Mouse (Mus musculus) CD8-positive naive resting alpha-beta T cell, adult 2 months (primary cell): ENCODE data around the gene Hist1h4j.

Source experiments
- DNase-seq, 2 experiments: peaks; one replicate each; pipeline ENCODE4 v3.0.0; 2022; ENCODE audit warnings: low read depth in 2 of 2, low spot score in 2 of 2

Hist1h4j gene

GRCm38 (mm10) chr13:21779767-21780731, 45.2 kb downstream of the Hist1h4j start, which contains the start of gene Hist1h1b:
Gene Hist1h1b (minus strand): TSS chr13:21780625.
- DNase-seq, result peak; percentile 14

GRCm38 (mm10) chr13:21781021-21781555, 46.2 kb downstream of the Hist1h4j start:
- no peak for DNase-seq

- no peak for DNase-seq
Observed at GRCm38 (mm10) chr13:21781639-21782038, 46.8 kb downstream of the Hist1h4j start.

- DNase-seq, result peak in 1 of 2 experiments; percentile 11
Observed at GRCm38 (mm10) chr13:21782361-21783254, 47.7 kb downstream of the Hist1h4j start.

- DNase-seq, result peak; percentile 45 to 63
Observed at GRCm38 (mm10) chr13:21783255-21783617, 48.4 kb downstream of the Hist1h4j start, which contains the start of gene Hist1h3i. Gene Hist1h3i (minus strand): TSS chr13:21783370.

GRCm38 (mm10) chr13:21783734-21784161, 48.9 kb downstream of the Hist1h4j start:
- peak; percentile 6 to 49 for DNase-seq

- DNase-seq, result no peak
Observed at GRCm38 (mm10) chr13:21784311-21784710, 49.4 kb downstream of the Hist1h4j start.
